Mouse (Mus musculus) heart, embryonic 10.5 days (tissue): ENCODE results near the gene Gngt2. TPM values are rescaled to one million over a fixed set of nuclear protein-coding genes. Genes with fewer than 3 reads are reported as not detected.
"Not testable (repeated sequence)": the region's sequence is repeated elsewhere in the genome, so short reads cannot be mapped to it uniquely, and the experiment has no call there.

Experiments used
- DNase-seq: peaks from one replicate; pipeline ENCODE4 v3.0.0-alpha.2; 2017; ENCODE audit warnings: low spot score
- H3K27ac ChIP-seq: fragments of 300-500 bp; sonication (generic); 2 replicates; pipeline ENCODE4 v1.5.1; 2016; ENCODE audit warnings: mild to moderate bottlenecking
- H3K27me3 ChIP-seq: fragments of 300-500 bp; sonication (generic); 2 replicates; pipeline ENCODE4 v1.6.1; 2016; ENCODE audit warnings: mild to moderate bottlenecking; ENCODE audit not compliant: poor library complexity, insufficient read depth, severe bottlenecking
- H3K36me3 ChIP-seq: fragments of 300-500 bp; sonication (generic); 2 replicates; pipeline ENCODE4 v1.6.1; 2016; ENCODE audit warnings: mild to moderate bottlenecking, moderate library complexity
- H3K4me1 ChIP-seq: fragments of 300-500 bp; sonication (generic); 2 replicates; pipeline ENCODE4 v1.6.1; 2016; ENCODE audit warnings: mild to moderate bottlenecking
- H3K4me3 ChIP-seq: fragments of 300-500 bp; sonication (generic); 2 replicates; pipeline ENCODE4 v1.5.1; 2016; ENCODE audit warnings: mild to moderate bottlenecking, moderate library complexity
- H3K9me3 ChIP-seq: fragments of 300-500 bp; sonication (generic); 2 replicates; pipeline ENCODE4 v1.6.1; 2016; ENCODE audit warnings: mild to moderate bottlenecking, moderate library complexity
- WGBS: fragments of 180-500 bp; shearing (Covaris S2); methylation state at CpG from one replicate; pipeline ENCODE4 v1.1.7; 2016; 5-methylcytosine and 5-hydroxymethylcytosine counted together
- polyA plus RNA-seq: library from polyadenylated mRNA; unstranded; fragments of >200 nt; fragmentation: Nextera tagmentation; extraction: Ambion mirVana; gene quantifications from 2 replicates; pipeline ENCODE4 v1.2.1, GENCODE M21; 2016

The Gngt2 gene
- polyA plus RNA-seq, 1 experiment from 2014 or later, result 43.2 TPM

DNA sequence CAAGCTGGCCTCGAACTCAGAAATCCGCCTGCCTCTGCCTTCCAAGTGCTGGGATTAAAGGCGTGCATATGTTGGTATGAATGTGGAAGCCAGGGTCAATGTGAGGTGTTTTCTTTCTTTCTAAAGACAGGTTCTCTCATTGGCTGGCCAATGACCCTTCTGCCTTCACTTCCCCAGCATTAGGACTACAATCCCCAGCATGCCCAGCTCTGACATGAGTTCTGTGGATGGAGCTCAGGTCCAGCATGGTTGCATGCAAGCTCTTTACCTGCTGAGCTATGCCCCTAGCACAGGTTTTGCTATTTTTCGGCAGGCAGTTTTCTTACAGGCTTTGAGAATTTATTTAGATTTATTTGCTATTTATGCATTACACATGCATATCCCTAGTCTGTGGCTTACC, 20.3 kb downstream of the Gngt2 start:
- Histone ChIP-seq H3K4me1 (peaks cover 16% of the 10 kb centered on the region), H3K27ac (no peak overlapping the region), H3K9me3 (no peaks in the 10 kb centered on the region), H3K27me3 (0 out of 2 replicates have a peak, but pooled peaks cover 1% of the 10 kb centered on the region), H3K4me3 (no peak overlapping the region), H3K36me3 (no peaks in the 10 kb centered on the region)
- DNase-seq, result no peak
- WGBS, result 73% methylated on average over 4 of the region's 4 CpGs

- Histone ChIP-seq H3K4me3 (peak overlapping the region; percentile 76), H3K36me3 (no peaks in the 10 kb centered on the region), H3K4me1 (peaks cover 16% of the 10 kb centered on the region), H3K27ac (peak overlapping the region; percentile 86), H3K9me3 (no peaks in the 10 kb centered on the region), H3K27me3 (no peaks in the 10 kb centered on the region)
- no peak for DNase-seq
- 25% methylated on average over 21 of the region's 21 CpGs for WGBS
Measured at GRCm38 (mm10) chr11:95857716-95858527, 20.9 kb downstream of the Gngt2 start.

GRCm38 (mm10) chr11:95858528-95859467, 21.8 kb downstream of the Gngt2 start:
- DNase-seq, result peak; percentile 100
- Histone ChIP-seq H3K9me3 (no peaks in the 10 kb centered on the region), H3K27ac (peak overlapping the region; percentile 86), H3K4me1 (peaks cover 16% of the 10 kb centered on the region), H3K36me3 (no peaks in the 10 kb centered on the region), H3K4me3 (peak overlapping the region; percentile 76), H3K27me3 (no peaks in the 10 kb centered on the region)
- WGBS, result under 1% methylated on average over 58 of the region's 58 CpGs

DNA sequence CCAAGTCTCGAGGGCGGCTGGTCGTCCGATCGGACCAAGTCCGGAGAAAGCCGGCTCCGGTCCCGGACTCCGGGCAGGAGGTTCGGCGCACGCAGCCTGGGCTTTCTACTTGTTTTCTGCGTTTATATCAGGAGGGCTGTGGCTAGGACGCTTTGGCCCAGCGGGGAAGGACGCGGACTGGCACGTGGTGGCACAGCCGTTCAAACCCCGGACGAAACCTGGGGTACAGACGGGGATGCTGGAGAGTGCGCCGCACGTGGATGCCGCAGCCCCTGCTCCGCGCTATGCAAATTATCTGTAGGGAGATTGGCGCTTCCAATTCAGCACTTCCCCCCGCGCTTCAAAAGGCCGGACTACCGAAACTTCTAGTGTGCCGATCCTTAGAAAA, 22.4 kb downstream of the Gngt2 start:
- Histone ChIP-seq H3K27me3 (no peaks in the 10 kb centered on the region), H3K4me3 (peak overlapping the region; percentile 76), H3K9me3 (no peaks in the 10 kb centered on the region), H3K36me3 (no peaks in the 10 kb centered on the region), H3K27ac (peak overlapping the region; percentile 86), H3K4me1 (peaks cover 16% of the 10 kb centered on the region)
- peak; percentile 88 for DNase-seq
- under 1% methylated on average over 35 of the region's 35 CpGs for WGBS

DNA sequence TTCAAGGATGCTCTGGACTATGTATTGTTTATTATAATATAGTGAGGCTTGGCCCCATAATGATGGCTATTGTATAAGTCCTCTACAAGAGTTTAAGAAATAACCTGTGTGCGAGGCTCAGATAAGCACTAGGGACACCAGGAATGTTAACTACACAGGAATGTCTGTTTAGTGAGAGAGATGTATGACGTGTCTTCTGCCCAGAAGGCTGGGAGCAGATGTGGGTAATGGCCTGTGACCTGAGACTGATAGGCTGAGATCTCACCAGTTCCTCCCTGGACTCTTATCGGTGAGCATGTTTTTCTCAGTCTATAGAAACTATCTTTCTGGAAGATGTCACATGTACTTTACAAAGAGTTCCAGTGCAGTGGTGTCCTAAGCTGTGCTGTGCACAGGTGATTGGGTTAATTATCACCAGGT, 23.1 kb downstream of the Gngt2 start:
- peak overlapping the region; percentile 86 for H3K27ac ChIP-seq

GRCm38 (mm10) chr11:95861397-95861796, 24.4 kb downstream of the Gngt2 start:
- Histone ChIP-seq H3K27me3 (no peaks in the 10 kb centered on the region), H3K4me1 (peaks cover 16% of the 10 kb centered on the region), H3K4me3 (no peak overlapping the region), H3K9me3 (no peaks in the 10 kb centered on the region), H3K27ac (no peak overlapping the region), H3K36me3 (no peaks in the 10 kb centered on the region)
- DNase-seq, result no peak
- WGBS, result 91% methylated on average over 8 of the region's 8 CpGs

More for the DNA sequence above, 23.1 kb downstream of the Gngt2 start:
- Histone ChIP-seq H3K36me3 (no peaks in the 10 kb centered on the region), H3K27me3 (no peaks in the 10 kb centered on the region), H3K4me1 (peaks cover 16% of the 10 kb centered on the region), H3K9me3 (no peaks in the 10 kb centered on the region), H3K4me3 (peak overlapping the region; percentile 76)
- WGBS, result 20% methylated on average over 3 of the region's 3 CpGs
- DNase-seq, result no peak

DNA sequence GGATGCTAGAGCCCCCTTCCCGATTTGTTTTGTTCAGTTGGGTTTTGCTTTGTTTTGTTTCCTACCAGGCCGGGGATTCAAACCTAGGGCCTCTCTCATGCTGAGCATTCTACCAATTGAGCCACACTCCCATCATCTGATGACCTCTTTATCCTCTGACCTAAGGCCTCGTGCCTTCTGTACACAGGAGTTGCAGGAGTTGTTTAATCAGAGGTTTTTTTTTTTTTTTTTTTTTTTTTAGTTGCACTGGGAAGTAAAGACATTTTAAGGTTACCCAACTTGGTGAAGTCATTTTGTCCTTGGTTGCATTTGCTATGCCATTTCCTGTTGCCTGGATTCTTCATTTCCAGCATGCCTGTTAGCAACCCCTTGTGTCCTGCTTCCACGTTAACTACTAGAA, 32.4 kb downstream of the Gngt2 start:
- Histone ChIP-seq H3K36me3 (no peaks in the 10 kb centered on the region), H3K4me1 (no peaks in the 10 kb centered on the region), H3K27ac (no peak overlapping the region), H3K27me3 (peaks cover 8% of the 10 kb centered on the region; the same call in 1 of the 2 replicates), H3K9me3 (no peaks in the 10 kb centered on the region), H3K4me3 (no peak overlapping the region)
- no peak for DNase-seq
- 74% methylated on average over 4 of the region's 4 CpGs for WGBS

GRCm38 (mm10) chr11:95869918-95870470, 33.0 kb downstream of the Gngt2 start:
- Histone ChIP-seq H3K27ac (no peak overlapping the region), H3K4me3 (no peak overlapping the region), H3K4me1 (no peaks in the 10 kb centered on the region), H3K9me3 (no peaks in the 10 kb centered on the region), H3K27me3 (peaks cover 8% of the 10 kb centered on the region; the same call in 1 of the 2 replicates), H3K36me3 (no peaks in the 10 kb centered on the region)
- DNase-seq, result no peak
- 70% methylated on average over 6 of the region's 6 CpGs for WGBS

- Histone ChIP-seq H3K9me3 (no peaks in the 10 kb centered on the region), H3K27ac (peak overlapping the region; percentile 18; the same call in 1 of the 2 replicates), H3K36me3 (no peaks in the 10 kb centered on the region), H3K4me3 (peak overlapping the region; percentile 29), H3K4me1 (0 out of 2 replicates have a peak, but pooled peaks cover 4% of the 10 kb centered on the region), H3K27me3 (peaks cover 3% of the 10 kb centered on the region)
- no peak for DNase-seq
- WGBS, result 20% methylated on average over 9 of the region's 9 CpGs
Measured at GRCm38 (mm10) chr11:95875804-95876203, 38.8 kb downstream of the Gngt2 start.

GRCm38 (mm10) chr11:95876296-95876695, 39.3 kb downstream of the Gngt2 start:
- H3K4me3 ChIP-seq, result peak overlapping the region; percentile 29; the same call in 1 of the 2 replicates
- H3K27me3 ChIP-seq, result peaks cover 6% of the 10 kb centered on the region
- WGBS, result 25% methylated on average over 7 of the region's 7 CpGs
- 0 out of 2 replicates have a peak, but pooled peaks cover 4% of the 10 kb centered on the region for H3K4me1 ChIP-seq
- no peaks in the 10 kb centered on the region for H3K36me3 ChIP-seq
- no peak overlapping the region for H3K27ac ChIP-seq
- peak; percentile 86 for DNase-seq
- H3K9me3 ChIP-seq, result no peaks in the 10 kb centered on the region

GRCm38 (mm10) chr11:95879861-95880260, 42.8 kb downstream of the Gngt2 start:
- H3K36me3 ChIP-seq, H3K4me3 ChIP-seq, DNase-seq, H3K27ac ChIP-seq, H3K4me1 ChIP-seq, H3K9me3 ChIP-seq, H3K27me3 ChIP-seq: not testable (repeated sequence)
- WGBS, result 76% methylated on average over 2 of the region's 2 CpGs

DNA sequence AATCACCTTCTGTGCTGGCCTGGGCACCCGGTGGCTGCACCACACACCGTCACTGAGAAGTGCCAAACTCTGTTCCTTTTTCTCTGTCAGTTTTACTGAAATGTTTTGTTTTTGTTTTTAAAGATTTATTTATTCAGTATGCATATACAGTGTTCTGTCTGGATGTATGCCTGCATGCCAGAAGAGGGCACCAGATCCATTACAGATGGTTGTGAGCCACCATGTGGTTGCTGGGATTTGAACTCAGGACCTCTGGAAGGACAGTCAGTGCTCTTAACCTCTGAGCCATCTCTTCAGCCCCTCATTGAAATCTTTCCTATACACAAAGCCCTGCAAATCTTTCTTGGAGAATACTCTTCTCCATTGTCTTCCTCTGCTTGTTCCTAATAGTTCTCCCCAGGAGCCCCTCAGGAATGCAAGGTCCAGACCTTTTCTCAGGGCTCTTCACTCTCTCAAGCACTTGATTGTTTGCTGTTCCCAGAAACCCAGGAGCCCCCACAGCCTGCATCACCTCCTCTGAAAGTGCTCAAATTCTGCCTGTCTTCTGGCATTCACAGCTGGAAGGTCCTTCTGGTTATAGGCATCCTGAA, 53.5 kb downstream of the Gngt2 start:
- Histone ChIP-seq H3K4me1 (no peaks in the 10 kb centered on the region), H3K9me3 (no peaks in the 10 kb centered on the region), H3K27ac (no peak overlapping the region), H3K4me3 (no peak overlapping the region), H3K27me3 (no peaks in the 10 kb centered on the region), H3K36me3 (no peaks in the 10 kb centered on the region)
- DNase-seq, result no peak
- WGBS, result 75% methylated on average over 2 of the region's 2 CpGs
